Mouse (Mus musculus) CD4-positive, CD25-positive, alpha-beta regulatory T cell, adult 4 months (primary cell): Measurements from ENCODE around the gene Cbarp. TPM values are rescaled to one million over a fixed set of nuclear protein-coding genes. Genes with fewer than 3 reads are reported as not detected.

Experiments
- ATAC-seq: one replicate; pipeline ENCODE4 v1.8.0; 2017
- polyA plus RNA-seq, 2 experiments: library from polyadenylated mRNA; unstranded; fragments of 100-300 nt; shearing (Covaris generic); gene quantifications; one replicate each; pipeline ENCODE4 v1.2.1; 2017

Gene Cbarp
- polyA plus RNA-seq, 2 experiments from 2014 or later, result 1.3 to 1.4 TPM

DNA sequence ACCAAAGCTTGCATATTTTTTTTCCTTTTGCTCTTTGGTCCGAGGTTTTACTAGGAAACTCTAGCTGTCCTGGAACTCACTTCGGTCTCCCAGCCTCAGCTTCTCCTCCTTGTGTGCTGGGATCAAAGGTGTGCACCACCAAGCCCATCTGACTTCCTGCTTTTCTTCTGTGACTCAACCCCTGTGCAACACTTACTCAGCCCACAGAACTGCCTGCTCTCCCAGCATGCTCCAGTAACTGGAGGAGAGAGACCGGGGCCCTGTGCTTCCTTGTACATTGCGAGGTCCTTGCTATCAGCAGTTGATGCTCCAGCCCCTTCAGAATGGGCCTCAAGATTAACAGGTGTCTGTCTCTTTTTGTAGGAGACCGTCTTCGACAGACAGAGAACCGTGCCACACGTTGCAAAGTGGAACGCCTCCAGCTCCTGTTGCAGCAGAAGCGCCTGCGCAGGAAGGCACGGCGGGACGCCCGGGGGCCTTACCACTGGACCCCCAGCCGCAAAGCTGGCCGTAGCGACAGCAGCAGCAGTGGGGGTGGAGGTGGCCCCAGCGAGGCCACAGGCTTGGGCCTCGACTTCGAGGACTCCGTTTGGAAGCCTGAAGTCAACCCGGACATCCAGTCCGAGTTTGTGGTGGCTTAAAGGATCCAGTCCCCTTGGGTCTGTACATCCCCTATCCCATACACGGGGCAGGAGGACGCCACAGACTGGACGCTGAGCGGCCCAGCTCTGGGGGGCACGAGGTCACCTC is 15.5 kb upstream of the Cbarp start:
- ATAC-seq, result no peak

DNA sequence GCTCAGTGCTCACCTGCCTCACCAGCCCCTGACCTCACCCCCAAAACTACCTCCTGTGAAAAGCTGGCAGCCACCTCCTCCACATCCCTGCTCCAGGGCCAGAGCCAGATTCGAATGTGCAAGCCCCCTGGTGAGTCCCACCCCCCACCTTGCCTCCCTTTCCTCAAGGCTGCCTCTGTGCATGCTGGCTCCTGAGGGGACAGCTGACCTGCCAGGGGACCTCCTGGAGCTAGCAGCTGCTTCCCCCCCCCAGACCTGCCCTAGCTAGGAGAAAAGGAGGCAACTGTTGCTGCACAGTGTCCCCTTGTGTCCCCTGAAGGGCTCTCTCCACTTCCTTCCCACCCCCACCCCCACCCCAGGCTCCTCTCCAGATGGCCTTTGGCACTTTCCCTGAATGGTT is 14.6 kb upstream of the Cbarp start:
- no peak for ATAC-seq

DNA sequence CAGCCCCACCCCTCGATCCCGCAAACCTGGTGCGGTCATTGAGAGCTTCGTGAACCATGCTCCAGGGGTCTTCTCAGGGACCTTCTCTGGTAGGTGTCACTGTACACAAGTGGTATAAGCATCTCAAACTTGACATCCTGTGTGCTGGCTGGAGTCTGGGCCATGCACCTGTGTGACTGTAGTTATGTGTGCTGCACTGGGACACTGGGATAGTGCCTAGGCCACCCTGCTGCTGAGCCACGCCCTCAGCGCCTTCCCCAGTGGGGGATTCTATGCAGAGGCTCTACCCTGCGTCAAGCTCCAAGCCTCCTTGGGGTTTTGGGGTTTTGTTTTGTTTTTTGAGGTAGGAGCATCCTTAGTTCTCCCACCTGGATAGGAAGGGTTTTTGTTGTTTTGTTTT is 13.7 kb upstream of the Cbarp start:
- ATAC-seq, result no peak

DNA sequence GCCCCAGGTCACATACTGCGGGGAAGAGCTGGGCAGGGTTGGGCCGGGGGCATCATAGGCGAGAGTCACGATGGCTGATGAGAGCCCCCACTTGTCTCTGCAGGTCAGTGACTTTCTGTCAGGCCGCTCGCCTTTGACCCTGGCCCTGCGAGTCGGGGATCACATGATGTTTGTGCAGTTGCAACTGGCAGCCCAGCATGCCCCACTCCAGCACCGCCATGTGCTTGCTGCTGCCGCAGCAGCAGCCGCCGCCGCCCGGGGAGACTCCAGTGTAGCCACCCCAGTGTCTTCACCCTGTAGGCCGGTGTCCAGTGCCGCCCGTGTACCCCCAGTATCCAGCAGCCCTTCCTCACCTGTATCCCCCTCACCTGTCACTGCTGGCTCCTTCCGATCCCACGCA is 13.1 kb upstream of the Cbarp start:
- no peak for ATAC-seq

DNA sequence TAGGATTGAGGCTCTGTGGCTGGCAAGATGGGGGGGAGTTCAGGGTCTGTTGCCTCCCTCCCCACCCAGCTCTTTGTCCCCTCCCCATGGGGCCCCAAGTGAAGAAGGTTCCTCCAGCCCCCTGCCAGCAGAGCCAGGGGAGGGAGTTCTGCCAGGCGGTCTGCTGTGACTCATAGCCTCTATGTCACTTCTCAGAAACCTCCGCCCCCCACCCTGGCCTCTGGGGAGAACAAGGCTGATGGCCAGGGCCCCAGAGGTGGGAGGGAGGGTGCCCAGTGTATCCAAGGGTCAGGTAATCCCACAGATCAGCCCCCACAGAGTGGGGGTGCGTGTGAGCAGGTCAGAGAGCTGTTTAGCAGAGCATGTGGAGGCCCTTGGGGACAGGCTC is 12.2 kb upstream of the Cbarp start:
- no peak for ATAC-seq

DNA sequence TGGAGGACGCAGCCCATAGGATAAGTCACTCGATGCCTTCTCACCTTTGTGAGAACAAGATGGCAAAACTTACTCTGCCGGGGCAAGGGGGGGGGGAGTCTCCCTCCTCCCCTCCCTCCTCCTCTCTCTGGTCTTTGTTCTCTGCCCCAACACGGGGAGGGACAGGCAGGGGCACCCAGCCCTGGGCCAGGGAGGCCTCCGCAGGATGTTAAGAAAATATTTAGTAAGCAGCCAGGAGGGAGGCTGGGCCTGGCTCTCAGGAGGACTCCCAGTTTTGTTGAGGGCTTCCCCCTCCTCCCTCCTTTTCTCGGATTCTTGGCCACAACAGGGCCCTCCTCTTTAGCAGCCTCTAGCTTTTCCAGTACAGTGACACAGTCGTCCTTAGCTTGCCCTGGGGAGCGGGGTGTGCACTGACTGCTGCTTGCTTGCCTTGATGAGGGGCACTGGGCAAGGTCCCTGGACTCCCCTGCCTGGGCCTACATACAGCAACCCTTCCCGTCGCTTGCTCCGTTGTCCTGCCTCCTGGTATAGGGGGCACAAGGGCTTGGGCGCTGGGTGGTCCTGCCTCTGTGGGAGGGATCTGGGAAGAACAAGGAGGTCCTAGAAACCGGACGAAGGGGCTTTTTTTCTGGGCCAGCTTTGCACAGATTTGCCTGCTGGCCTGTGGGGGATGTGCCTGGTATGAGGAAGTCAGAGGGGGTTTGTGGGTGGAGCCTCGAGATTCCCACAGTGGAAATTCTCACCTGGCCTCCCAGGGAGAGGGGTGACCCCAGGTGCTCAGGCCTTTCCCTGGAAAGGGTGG is 11.6 kb upstream of the Cbarp start:
- ATAC-seq, result no peak

DNA sequence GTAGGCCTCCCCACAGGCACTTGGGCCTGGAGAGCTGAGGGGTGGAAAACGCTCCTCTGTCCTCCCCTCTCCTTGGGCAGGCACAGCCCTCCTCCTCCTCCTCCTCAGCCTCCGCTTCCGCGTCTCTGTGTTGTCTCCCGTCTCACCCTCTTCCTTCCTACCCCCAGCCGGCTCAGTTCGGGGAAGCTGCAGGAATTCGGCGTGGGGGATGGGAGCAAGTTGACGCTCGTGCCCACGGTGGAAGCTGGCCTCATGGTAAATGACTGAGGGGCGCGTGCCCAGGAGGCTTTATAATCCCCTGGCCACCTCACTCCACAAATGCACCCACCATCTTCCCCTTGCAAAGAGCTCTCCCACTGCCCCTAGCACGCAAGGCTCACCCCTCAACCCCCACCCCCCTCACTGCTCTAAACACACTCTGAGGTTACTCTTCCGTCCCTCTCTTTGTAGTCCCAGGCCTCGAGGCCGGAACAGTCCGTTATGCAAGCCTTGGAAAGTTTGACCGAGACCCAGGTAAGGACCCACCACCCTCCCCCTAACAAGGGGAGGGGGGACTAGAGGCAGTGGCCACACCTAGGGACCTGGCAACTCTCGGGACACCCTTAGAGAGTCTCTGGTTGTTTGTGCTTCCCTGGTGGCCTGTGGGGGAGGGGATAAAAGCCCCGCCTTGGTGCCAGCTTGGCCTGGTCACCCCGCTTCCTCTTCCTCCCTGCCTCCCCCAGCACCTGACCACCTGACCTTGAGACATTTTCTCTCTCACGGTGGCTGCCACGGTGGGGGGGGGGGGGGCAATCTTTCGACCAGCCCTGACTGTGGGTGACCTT is 10.8 kb upstream of the Cbarp start:
- ATAC-seq, result no peak

DNA sequence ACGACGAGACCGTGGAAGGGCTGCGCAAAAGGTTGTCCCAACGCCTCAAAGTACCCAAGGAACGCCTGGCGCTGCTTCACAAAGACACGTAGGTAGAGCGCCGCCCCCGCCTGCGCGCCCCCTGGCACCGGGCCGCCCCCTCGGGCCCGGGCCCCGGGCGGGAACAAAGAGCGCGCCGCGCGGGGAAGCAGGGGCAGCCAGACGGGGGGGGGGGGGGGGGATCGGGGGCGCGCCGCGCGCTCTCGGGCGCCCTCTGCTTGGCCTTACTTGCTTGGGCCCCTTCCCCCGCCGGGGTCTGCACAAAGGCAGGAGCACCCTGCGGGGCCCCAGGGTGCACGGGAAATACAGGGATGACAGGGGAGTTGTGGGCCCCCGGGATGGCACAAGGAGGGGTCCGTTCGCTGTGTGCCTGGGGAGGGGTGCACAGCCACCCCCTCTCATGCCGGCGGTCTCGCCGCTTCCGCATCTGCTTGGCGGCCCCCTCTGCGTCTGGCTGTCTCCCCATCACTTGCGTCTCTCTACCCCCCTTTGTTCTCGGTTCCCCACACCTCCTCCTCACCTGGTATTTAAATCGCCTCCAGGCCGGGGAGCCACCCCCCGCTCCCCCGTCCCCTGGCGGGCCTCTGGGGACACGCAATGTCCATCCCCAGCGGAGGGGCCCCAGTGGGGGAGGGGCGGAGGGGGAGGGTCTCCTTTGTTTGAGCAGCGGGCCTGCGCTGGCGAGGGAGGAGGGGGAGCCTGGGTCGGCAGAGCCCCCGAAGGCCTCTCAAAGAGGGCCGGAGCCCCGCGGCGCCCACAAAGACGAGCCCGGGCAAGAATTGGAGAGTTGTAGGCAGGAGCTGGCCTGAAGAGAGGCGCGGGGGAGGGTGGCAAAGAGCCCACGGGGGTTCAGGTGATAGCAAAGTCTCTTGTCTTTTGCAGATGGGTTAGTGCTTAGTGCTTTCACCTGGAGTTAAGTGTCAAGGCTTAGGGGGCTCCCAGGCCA is 9.9 kb upstream of the Cbarp start:
- ATAC-seq, result peak; percentile 7

DNA sequence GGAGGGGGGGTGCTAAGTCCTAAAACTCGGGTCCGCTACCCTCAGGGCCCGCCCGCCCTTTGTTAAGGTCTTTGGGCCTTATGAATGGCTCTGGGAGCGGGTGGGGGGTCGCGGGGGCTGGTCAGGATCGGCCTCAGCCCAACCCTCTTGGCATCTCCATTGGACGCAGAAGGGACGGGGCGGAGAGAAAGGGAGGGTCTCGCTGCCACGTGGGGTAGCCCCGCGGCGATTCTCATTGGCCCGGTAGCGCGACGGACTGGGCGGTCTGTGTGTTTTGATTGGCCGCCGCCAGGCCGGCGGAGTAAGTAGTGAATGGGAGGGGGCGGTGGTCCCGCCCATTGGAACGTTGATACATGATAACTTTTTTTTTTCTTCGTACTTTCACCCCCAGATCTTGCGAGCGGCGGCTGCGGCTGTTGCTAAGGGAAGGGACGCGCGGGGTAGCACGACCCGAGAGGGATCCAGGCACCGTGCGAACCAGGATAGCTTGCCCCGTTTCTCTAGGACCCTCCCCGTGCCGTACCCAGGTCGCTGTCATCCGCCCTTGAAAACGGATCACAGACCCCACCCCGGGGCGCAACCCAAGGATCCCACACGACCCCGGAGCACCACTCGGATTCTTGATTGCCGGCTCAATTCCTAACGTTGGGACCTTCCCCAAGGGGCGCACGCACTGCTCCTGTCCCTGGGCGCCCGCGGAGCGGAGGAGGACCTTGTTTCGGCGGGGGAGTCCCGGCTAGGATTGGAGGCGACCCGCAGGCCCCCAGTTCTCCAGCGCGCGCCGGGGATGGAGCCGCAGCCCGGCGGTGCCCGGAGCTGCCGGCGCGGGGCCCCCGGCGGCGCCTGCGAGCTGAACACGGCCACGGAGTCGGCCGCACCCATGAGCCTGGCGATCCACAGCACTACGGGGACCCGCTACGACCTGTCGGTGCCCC is 8.9 kb upstream of the Cbarp start:
- ATAC-seq, result peak; percentile 83

DNA sequence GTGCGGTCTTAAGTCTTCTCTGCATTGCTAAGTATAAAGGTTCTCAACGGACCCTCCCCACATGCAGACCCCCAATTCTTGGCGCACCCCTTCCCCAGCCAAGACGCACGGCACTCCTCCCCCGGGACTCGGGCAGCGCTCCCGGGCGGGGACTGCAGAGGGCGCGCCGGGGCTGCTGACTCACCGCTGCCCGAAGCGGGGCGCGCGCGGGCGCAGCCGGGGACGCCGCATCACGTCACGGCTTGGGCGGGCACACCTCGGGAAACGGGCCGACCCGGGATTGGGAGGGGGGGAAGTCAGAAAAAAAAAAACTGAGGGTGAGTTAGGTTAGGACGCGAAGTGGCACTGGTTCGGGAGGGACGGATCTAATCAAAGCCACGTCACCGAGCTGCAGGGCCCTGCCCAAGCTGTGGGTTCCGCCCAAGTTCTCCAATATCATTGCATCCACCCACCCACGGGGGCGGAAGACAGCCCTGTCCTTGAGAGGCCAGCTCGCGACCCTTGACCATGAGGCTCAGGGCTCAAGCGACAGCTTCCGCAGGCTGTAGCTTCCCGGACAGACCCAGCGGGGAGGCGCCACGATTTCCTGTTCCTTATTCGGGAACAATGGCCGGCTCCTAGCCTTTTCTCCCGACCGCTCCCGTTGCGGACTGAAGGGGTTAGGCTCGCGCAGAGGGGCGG is 8.1 kb upstream of the Cbarp start:
- ATAC-seq, result peak; percentile 37

DNA sequence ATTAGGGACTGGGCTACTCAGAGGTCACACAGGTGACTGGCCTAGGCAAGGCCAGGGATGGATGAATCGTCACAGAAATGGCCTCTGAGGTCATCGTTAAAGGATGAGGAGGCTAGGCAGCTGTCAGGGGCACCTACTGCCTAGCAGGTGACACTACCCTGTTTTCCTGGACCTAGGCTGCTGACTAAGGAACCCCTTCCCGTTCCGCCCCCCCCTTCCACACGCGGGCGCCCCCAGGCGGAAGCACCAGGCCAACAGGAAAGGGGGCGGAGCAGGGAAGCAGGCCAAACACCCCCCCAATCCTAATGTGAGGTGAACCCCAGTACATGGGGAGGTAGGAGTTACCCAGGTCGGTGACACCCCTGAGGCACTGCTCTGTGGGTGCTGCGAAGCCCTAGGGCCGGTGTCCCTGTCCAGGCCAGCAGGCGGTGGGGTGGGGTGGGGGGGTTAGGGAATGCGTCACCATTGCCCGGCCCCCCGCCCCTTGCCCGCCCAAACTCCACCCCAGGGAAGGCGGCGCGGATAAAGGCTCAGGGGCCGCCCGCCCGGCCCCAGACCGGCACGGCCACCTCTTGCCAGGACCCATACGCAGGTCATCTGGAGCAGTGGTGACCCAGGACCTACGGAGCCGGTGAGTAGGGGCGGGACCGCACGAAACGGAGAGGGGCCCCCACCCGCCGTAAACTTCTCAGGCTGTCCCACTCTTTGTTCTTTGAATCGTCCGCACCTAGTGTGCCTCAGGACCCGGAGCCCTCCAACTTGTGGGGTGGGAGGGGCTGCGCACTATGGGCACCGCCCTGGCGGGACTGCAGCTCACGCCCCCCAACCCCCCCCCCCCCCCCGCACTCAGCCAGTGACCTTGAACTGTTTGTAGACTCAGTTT is 7.3 kb upstream of the Cbarp start, which contains the start of gene Midn:
Midn (plus strand) TSS at position 554 of the 883 bp plus-strand sequence.
- no peak for ATAC-seq

DNA sequence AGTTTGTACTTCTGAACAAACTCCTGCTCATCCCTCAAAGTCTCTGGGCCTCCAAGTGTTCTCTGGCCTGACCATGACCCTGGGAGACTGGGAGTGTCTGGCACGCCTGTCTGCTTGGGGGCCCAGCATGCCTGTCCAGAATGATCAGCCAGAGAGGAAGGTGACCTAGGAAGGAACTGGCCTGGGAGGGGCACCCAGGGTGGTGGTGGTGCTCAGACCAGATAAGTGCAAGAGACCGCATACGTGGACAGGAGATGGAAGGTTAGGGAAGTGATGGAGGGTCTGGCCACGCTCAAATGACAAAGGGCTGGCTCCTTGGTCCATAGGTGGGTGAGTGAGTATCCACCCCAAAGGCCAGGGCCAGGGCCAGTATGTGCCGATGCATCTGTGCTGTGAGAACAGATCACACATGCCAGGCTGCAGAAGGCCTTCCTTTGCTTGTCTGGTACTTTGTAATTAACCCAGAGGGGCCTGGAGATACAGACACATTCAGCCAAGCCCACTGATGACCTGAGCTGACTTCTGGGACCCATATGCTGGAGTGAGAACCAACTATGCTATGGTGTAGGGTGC is 6.6 kb upstream of the Cbarp start:
- ATAC-seq, result no peak

DNA sequence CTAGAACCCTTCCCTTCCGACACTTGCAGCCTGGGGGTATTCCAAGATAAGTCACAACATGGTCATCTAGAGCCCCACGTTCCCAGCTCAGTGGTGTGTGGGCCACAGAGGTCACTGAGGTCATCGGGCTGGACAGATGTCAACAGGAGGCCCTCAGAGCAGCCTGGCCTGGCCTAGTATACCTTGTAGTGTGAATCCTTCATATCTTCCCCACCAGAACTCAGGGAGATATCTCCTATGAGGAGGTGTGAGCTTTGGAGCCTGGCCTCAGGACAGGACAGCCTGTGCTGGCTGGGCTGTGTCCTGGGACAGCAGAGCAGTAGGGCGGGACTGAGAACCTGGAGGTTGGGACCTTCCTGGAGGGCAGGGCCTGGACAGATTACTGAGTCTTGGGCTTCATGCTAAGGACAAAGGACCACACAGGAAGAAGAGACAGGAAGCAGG is 6.0 kb upstream of the Cbarp start:
- ATAC-seq, result no peak

DNA sequence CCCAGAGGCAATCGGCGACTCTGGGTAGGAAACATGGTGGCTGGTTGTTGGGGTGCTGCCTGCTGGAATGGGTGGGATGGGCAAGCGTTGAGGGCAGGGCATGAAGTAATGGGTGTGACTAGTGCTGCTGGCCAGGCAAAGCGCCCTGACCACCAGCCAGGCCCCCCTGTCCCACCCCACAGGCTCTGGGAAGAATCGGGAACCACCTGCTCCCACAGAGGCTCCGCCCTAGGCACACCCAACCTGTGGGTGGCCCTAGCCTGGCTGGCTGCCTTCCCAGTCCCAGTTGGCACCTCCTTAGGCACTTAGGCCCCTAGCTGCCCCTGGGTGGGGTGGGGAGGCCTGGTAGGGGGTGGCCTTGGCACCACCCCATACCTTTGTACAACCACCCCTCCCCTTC is 5.3 kb upstream of the Cbarp start:
- ATAC-seq, result no peak

DNA sequence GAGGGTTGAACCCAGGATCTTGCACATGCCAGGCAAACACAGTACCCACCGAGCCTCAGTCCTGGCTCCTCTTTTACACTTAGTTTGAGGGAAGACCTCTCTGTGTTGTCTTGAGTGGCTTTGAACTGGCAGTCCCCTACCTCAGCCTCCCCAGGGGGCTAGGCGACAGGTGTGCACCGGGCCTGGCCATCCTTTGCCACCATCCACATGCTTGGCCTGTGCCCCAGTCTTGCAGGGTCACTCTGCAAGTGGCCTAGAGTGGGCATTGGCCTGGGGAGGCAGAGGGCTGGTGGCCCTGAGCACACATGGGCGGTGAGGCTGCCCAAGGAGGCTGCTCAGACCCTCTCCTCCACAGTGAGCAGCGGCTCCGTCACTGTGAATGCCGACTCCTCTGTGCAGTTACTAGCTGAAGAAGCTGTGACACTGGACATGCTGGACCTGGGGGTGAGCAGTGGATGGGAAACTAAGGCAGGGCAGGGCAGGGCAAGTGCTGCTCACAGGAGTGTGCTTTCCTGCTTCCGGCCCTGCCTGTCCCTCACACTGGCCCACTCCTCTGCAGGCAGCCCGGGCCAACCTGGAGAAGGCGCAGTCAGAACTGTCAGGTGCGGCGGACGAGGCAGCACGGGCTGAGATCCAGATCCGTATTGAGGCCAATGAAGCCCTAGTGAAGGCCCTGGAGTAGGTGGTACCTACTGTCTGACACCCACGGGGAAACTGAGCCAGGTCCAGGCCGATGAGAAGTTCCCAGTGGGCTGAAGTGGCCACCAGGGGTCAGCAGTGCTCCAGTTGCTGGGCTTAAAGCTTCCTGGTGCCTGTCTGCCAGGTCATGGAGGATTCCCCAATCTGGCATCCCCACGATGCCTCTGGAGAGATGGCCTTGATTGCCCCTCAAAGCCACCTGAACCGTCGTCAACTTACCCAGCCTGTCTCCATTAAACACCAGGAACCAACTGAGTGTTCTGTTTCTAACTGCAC is 4.5 kb upstream of the Cbarp start:
- no peak for ATAC-seq

DNA sequence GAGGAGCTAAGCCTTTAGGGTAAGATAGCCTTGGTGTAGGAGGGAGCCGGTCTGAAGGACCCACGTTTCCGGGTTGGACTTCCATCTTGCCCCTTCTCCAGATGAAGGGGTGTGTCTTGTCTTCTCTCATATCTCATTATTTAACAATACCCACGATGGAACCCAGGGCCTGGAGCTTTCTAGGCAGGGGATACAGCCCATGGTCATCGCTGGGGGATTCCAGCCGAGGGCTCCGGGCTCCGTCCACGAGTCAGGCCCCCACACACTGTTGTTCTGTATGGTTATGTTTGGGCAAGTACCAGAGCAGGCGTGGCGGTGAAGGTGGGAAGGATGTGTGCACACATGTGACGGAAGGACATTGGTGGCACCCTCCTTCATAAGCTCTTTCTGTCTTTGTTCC is 3.5 kb upstream of the Cbarp start:
- no peak for ATAC-seq

DNA sequence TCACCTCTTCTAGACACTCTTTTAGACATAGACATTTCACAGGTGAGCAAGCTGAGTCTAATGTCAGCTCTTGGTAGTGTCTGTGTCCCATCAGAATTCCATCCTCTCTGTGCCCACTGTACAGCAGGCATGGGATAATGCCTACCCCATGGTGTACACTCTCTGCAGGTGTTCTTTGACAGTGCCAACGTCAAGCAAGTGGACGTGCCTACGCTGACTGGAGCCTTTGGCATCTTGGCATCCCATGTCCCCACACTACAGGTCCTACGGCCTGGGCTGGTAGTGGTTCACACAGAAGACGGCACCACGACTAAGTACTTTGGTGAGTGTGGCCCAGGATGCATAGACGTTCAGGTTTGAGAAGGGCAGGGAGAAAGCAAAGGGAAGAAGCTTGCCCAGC is 3.0 kb upstream of the Cbarp start:
- no peak for ATAC-seq
